Mouse (Mus musculus) megakaryocyte, embryonic 14.5 days (primary cell): ENCODE measurements around the gene Atg16l2.

Experiments
- FLI1 ChIP-seq: IDR thresholded peaks from 2 replicates; pipeline ENCODE4 v1.6.1; 2012; ENCODE audit warnings: low read length, inconsistent platforms, mixed read lengths
- GATA1 ChIP-seq: IDR thresholded peaks from 3 replicates; pipeline ENCODE4 v1.6.1; 2012; ENCODE audit warnings: mixed read lengths, low read length, inconsistent platforms, borderline replicate concordance

GRCm38 (mm10) chr7:101314396-101314795, 12.3 kb upstream of the Atg16l2 start:
- TF ChIP-seq GATA1 (no peak), FLI1 (no peak)
